Mouse (Mus musculus): ENCODE results near the gene Lrrc8a. TPM values are rescaled to one million over a fixed set of nuclear protein-coding genes. Genes with fewer than 3 reads are reported as not detected.
A peak's percentile ranks its signal among the peaks of the same experiment; 100 is the strongest.

Gene Lrrc8a
- polyA plus RNA-seq, 1 experiment from 2014 or later = 61.8 TPM

DNA sequence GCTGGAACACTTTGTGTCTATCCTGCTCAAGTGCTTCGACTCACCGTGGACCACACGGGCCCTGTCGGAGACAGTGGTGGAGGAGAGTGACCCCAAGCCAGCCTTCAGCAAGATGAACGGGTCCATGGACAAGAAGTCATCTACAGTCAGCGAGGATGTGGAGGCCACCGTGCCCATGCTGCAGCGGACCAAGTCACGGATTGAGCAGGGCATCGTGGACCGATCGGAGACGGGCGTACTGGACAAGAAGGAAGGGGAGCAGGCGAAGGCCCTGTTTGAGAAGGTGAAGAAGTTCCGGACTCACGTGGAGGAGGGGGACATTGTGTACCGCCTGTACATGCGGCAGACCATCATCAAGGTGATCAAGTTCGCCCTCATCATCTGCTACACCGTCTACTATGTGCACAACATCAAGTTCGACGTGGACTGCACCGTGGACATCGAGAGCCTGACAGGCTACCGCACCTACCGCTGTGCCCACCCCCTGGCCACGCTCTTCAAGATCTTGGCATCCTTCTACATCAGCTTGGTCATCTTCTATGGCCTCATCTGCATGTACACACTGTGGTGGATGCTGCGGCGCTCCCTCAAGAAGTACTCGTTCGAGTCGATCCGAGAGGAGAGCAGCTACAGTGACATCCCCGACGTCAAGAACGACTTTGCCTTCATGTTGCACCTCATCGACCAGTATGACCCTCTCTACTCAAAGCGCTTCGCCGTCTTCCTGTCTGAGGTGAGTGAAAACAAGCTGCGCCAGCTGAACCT is 18.3 kb downstream of the Lrrc8a start:
- Histone ChIP-seq H3K9ac (ENCODE audit: low read length) (no peak overlapping the region), H3K4me1 (ENCODE audit: control insufficient read depth, insufficient read depth, low read length) (no peaks in the 10 kb centered on the region), H3K4me3 (ENCODE audit: low read depth, low read length) (no peak overlapping the region), H3K27ac (ENCODE audit: low read depth, low read length) (no peak overlapping the region), H3K36me3 (ENCODE audit: control insufficient read depth, insufficient read depth, low read length) (peaks cover 84% of the 10 kb centered on the region), H3K9me3 (replicated peaks; ENCODE audit: control insufficient read depth, low read length) (no peaks in the 10 kb centered on the region), H3K27me3 (replicated peaks; ENCODE audit: control insufficient read depth, insufficient read depth, low read length) (no peaks in the 10 kb centered on the region), H3K4me2 (ENCODE audit: low read length) (no peak overlapping the region)
- 97% methylated on average over 42 of the region's 42 CpGs for WGBS
- DNase-seq (ENCODE audit: low spot score) (no peak), ATAC-seq (no peak)

DNA sequence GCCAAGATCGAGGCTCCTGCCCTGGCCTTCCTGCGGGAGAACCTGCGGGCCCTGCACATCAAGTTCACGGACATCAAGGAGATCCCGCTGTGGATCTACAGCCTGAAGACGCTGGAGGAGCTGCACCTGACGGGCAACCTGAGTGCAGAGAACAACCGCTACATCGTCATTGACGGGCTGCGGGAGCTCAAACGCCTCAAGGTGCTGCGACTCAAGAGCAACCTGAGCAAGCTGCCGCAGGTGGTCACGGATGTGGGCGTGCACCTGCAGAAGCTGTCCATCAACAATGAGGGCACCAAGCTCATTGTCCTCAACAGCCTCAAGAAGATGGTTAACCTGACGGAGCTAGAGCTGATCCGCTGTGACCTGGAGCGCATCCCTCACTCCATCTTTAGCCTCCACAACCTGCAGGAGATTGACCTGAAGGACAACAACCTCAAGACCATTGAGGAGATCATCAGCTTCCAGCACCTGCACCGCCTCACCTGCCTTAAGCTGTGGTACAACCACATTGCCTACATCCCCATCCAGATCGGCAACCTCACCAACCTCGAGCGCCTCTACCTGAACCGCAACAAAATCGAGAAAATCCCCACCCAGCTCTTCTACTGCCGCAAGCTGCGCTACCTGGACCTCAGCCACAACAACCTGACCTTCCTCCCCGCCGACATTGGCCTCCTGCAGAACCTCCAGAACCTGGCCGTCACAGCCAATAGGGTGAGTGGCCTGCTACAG is 19.3 kb downstream of the Lrrc8a start:
- Histone ChIP-seq H3K27me3 (replicated peaks; ENCODE audit: control insufficient read depth, insufficient read depth, low read length) (no peaks in the 10 kb centered on the region), H3K4me3 (ENCODE audit: low read depth, low read length) (no peak overlapping the region), H3K4me2 (ENCODE audit: low read length) (no peak overlapping the region), H3K9me3 (replicated peaks; ENCODE audit: control insufficient read depth, low read length) (no peaks in the 10 kb centered on the region), H3K27ac (ENCODE audit: low read depth, low read length) (no peak overlapping the region), H3K36me3 (ENCODE audit: control insufficient read depth, insufficient read depth, low read length) (peaks cover 88% of the 10 kb centered on the region), H3K9ac (ENCODE audit: low read length) (no peak overlapping the region), H3K4me1 (ENCODE audit: control insufficient read depth, insufficient read depth, low read length) (no peaks in the 10 kb centered on the region)
- DNase-seq (ENCODE audit: low spot score) (no peak), ATAC-seq (no peak)
- WGBS = 96% methylated on average over 30 of the region's 30 CpGs

DNA sequence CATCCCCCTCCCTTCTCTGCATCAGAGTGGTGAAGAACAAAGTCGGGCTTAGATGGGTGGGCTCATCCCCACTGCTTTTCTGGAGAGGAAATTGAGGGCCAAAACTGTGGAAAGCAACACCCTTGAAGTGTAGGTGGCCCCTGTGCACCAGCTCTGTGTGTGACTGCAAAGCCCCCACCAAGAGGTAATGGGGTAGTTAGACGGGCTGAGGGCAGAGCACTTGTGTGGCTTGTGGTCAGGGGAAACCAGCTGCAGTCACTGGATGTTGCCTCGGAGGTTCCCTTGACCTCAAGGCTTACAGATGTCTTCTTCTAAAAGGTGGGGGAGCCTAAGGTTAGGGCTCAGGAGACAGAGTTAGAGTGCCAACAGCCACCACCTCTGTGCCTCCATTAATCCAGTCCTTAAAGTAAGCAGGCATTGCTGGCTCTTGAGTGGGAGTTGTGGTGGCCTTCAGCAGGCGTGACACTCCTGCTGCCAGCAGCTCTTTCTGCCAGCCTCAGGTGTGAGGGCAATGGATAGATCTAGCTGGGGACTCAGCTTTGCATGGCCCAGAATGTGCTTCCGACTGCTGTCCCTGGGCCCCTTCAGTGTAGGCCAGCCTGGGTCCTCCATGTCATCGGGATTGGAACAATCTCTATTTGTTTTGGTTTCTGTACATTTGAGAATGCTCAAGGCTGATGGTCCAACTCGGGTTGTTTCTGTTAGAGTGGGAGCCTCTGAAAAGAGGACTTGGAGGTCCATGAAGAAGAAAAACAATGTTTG is 20.4 kb downstream of the Lrrc8a start:
- DNase-seq (ENCODE audit: low spot score) = no peak
- peaks cover 3% of the 10 kb centered on the region; the same call in 1 of the 2 replicates for H3K4me1 ChIP-seq (ENCODE audit: control insufficient read depth, insufficient read depth, low read length)
- no peak overlapping the region for H3K4me3 ChIP-seq (ENCODE audit: low read depth, low read length)
- no peak for ATAC-seq
- H3K27ac ChIP-seq (ENCODE audit: low read depth, low read length) = no peak overlapping the region
- H3K4me2 ChIP-seq (ENCODE audit: low read length) = no peak overlapping the region
- no peaks in the 10 kb centered on the region for H3K27me3 ChIP-seq (replicated peaks; ENCODE audit: control insufficient read depth, insufficient read depth, low read length)
- 89% methylated on average over 7 of the region's 7 CpGs for WGBS
- H3K36me3 ChIP-seq (ENCODE audit: control insufficient read depth, insufficient read depth, low read length) = peaks cover 94% of the 10 kb centered on the region
- no peak overlapping the region for H3K9ac ChIP-seq (ENCODE audit: low read length)
- no peaks in the 10 kb centered on the region for H3K9me3 ChIP-seq (replicated peaks; ENCODE audit: control insufficient read depth, low read length)

DNA sequence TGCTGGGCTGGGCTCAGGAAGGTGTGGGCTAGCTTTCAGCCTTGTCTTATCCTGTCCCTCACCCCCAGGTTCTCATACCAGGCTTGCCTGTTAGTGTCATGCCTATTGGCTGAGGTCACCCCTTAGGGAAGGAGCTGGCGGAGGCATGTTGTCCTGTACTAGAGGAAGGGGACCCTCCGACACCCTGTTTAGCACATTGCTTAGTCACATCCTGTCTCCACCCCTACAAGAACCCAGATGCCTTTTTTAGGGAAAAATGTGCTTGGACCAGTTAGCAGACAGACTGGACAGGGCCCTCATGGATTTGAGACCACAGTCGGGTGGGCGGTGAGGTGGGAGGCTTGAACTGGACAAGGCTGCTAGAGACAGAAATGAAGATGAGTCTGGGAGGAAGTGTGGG is 21.1 kb downstream of the Lrrc8a start:
- no peak overlapping the region for H3K27ac ChIP-seq (ENCODE audit: low read depth, low read length)
- H3K4me1 ChIP-seq (ENCODE audit: control insufficient read depth, insufficient read depth, low read length) = peaks cover 7% of the 10 kb centered on the region; the same call in 1 of the 2 replicates
- no peak overlapping the region for H3K9ac ChIP-seq (ENCODE audit: low read length)
- no peak overlapping the region for H3K4me2 ChIP-seq (ENCODE audit: low read length)
- H3K27me3 ChIP-seq (replicated peaks; ENCODE audit: control insufficient read depth, insufficient read depth, low read length) = no peaks in the 10 kb centered on the region
- H3K9me3 ChIP-seq (replicated peaks; ENCODE audit: control insufficient read depth, low read length) = no peaks in the 10 kb centered on the region
- no peak overlapping the region for H3K4me3 ChIP-seq (ENCODE audit: low read depth, low read length)
- ATAC-seq (no peak), DNase-seq (ENCODE audit: low spot score) (no peak)
- H3K36me3 ChIP-seq (ENCODE audit: control insufficient read depth, insufficient read depth, low read length) = peaks cover 94% of the 10 kb centered on the region
- WGBS = 96% methylated on average over 4 of the region's 4 CpGs

DNA sequence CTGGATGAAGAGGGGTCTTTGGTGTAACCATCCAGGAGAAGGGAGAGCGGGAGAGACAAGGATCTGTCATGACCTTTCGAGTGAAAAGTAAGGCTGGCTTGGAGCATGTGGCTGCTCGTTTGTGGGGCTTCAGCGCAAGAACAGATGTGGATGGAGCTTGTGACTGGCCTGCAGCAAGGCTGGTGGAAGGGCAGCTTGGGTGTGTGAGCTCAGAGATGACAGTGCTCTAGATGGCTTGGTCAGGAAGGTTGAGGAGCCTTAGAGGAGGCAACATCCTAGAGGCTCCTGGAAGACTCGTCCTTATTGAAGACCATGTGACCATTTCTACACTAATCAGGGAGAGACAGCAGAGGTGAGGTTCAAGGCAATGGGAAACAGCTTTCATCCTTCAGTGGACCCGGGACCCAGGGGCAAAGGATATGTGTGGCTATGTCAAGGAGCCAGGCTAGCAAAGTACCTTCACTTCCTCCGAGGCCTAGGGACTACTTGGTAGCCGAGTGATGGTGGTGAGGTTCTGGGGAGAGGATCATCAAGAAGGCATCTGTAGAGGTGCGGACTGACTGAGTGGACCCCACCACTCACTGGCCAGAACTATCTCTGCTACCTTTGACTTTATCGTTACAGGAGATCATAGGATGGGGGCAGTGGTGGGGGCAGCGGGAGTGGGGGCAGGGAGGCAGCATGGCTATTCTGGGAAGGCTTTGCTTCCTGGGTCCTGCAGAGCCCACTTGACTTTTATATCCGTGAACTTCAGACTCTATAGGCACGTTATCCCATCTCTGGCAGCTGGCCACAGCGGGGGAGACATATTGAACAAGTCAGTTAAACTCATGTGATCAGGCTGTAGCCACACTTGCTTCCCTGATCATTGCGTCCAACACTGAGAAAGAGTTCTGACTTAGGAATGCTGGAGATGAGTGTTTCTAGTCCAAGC is 21.9 kb downstream of the Lrrc8a start:
- Histone ChIP-seq H3K36me3 (ENCODE audit: control insufficient read depth, insufficient read depth, low read length) (peaks cover 96% of the 10 kb centered on the region), H3K9me3 (replicated peaks; ENCODE audit: control insufficient read depth, low read length) (no peaks in the 10 kb centered on the region), H3K27me3 (replicated peaks; ENCODE audit: control insufficient read depth, insufficient read depth, low read length) (no peaks in the 10 kb centered on the region), H3K27ac (ENCODE audit: low read depth, low read length) (no peak overlapping the region), H3K4me3 (ENCODE audit: low read depth, low read length) (no peak overlapping the region), H3K4me2 (ENCODE audit: low read length) (no peak overlapping the region), H3K4me1 (ENCODE audit: control insufficient read depth, insufficient read depth, low read length) (peaks cover 7% of the 10 kb centered on the region; the same call in 1 of the 2 replicates), H3K9ac (ENCODE audit: low read length) (no peak overlapping the region)
- DNase-seq (ENCODE audit: low spot score) = no peak
- ATAC-seq = no peak
- WGBS = 91% methylated on average over 15 of the region's 15 CpGs

DNA sequence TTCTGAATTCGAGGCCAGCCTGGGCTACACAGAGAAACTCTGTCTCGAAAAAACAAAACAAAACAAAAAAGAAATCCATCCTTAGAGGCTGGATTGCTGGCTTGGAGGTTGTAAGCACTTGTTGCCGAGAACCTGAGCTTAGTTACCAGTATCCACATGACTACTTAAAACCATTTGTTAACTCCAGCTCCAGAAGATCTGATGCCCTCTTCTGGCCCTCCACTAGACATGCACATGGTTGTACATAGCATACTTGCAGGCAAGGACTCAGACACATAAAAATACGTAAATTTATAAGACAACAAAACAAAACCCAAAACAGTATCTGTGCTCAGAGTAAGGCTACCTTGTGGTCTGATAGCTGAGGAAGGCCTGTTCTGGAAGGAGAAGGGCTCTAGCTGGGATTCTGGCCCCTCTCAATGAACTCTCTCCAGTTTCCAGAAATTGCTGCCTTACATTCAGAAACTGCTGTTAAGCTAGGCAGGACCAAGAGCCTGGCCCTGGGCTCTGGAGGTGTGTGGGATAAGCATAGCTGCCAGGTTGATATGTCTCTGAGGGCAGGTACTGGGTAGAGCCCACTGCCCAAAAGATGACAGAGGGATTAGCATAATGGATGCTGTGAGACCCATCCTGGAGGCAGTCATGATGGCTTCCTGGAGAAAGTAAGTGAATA is 23.7 kb downstream of the Lrrc8a start:
- no peaks in the 10 kb centered on the region for H3K9me3 ChIP-seq (replicated peaks; ENCODE audit: control insufficient read depth, low read length)
- ATAC-seq (no peak), DNase-seq (ENCODE audit: low spot score) (no peak)
- H3K4me3 ChIP-seq (ENCODE audit: low read depth, low read length) = no peak overlapping the region
- peaks cover 13% of the 10 kb centered on the region; the same call in 1 of the 2 replicates for H3K4me1 ChIP-seq (ENCODE audit: control insufficient read depth, insufficient read depth, low read length)
- no peaks in the 10 kb centered on the region for H3K27me3 ChIP-seq (replicated peaks; ENCODE audit: control insufficient read depth, insufficient read depth, low read length)
- H3K9ac ChIP-seq (ENCODE audit: low read length) = no peak overlapping the region
- no peak overlapping the region for H3K4me2 ChIP-seq (ENCODE audit: low read length)
- no peak overlapping the region for H3K27ac ChIP-seq (ENCODE audit: low read depth, low read length)
- 90% methylated on average over 4 of the region's 4 CpGs for WGBS
- peaks cover 86% of the 10 kb centered on the region for H3K36me3 ChIP-seq (ENCODE audit: control insufficient read depth, insufficient read depth, low read length)

DNA sequence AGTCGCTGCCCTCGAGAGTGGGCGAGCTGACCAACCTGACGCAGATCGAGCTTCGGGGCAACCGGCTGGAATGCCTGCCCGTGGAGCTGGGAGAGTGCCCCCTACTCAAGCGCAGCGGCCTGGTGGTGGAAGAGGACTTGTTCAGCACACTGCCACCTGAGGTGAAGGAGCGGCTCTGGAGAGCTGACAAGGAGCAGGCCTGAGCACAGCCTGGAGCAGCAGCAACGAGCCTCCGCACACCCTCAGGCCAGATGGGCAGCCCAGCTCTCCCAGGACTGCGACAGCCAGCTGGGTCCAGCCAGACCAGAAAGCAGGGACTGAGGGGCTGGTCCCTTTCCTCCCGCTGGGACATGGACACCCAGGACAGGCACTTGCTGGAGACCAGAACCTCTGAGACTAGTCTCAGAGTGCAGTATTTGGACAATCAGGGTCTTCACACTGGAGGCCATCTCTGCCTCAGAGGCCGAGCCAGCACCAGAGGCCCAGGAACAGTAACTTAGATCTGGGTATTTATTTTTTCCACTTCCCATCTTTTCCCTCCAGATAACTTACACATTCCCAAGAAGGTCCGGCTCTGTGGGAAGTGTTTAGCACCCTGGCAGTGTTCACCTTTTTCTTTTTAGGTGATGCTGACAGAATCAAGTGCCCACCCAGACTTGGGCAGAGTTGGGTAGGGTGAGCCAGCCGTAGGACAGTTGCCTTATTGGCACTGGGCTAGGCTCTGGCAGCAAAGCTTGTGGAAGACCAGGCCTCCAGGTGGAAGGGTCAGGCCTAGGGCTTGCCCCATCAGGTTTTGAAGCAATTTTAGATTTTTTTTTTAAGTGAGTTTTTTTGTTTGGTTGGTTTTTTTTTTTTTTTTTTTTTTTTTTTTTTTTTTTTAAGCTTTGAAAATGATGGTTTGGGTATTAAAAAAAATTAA is 24.7 kb downstream of the Lrrc8a start:
- peak overlapping the region; percentile 21; the same call in 1 of the 2 replicates for H3K27ac ChIP-seq (ENCODE audit: low read depth, low read length)
- H3K9ac ChIP-seq (ENCODE audit: low read length) = no peak overlapping the region
- no peak overlapping the region for H3K4me3 ChIP-seq (ENCODE audit: low read depth, low read length)
- H3K4me1 ChIP-seq (ENCODE audit: control insufficient read depth, insufficient read depth, low read length) = peaks cover 15% of the 10 kb centered on the region; the same call in 1 of the 2 replicates
- no peaks in the 10 kb centered on the region for H3K27me3 ChIP-seq (replicated peaks; ENCODE audit: control insufficient read depth, insufficient read depth, low read length)
- H3K9me3 ChIP-seq (replicated peaks; ENCODE audit: control insufficient read depth, low read length) = no peaks in the 10 kb centered on the region
- peaks cover 79% of the 10 kb centered on the region for H3K36me3 ChIP-seq (ENCODE audit: control insufficient read depth, insufficient read depth, low read length)
- no peak overlapping the region for H3K4me2 ChIP-seq (ENCODE audit: low read length)
- DNase-seq (ENCODE audit: low spot score) = no peak
- WGBS = 90% methylated on average over 18 of the region's 18 CpGs
- ATAC-seq = no peak

Measured in forebrain, embryonic 14.5 days (tissue).